18 mouse cellular contexts compared by ENCODE assay signal in genomic region chr1:87551008-87551407, GRCm38 (mm10). TPM values are rescaled to one million over a fixed set of nuclear protein-coding genes. Genes with fewer than 3 reads are reported as not detected.
A peak's percentile ranks its signal among the peaks of the same experiment; 100 is the strongest.
DNase-seq lines count a peak whose midpoint lies in the region; ATAC-seq and TF ChIP-seq lines count a peak whose summit lies in the region.
"Had no signal": no experiment of that assay in that cellular context is flagged by ENCODE, and none has a peak within 500 bp of the region (broad histone marks: within the 10 kb centered on the region; RNA-seq: fewer than 3 reads in every experiment).

No protein-coding gene starts in this region.

- no peak overlapping the region for H3K4me2 ChIP-seq in hindbrain, embryonic 13.5 days
- no peak overlapping the region for H3K4me2 ChIP-seq in midbrain, embryonic 11.5 days
- H3K4me2 ChIP-seq: liver, embryonic 15.5 days had no signal

- no peak for ATAC-seq in hindbrain, embryonic 13.5 days (ENCODE audit: low FRiP score)
- no peak for ATAC-seq in midbrain, embryonic 11.5 days (ENCODE audit: low FRiP score)
- ATAC-seq: CD4-positive, CD25-positive, alpha-beta regulatory T cell, adult 4 months; hindbrain, postnatal 0 days had no signal

- 93% methylated on average over 3 of the region's 3 CpGs for WGBS in hindbrain, embryonic 10.5 days
- 96% methylated on average over 3 of the region's 3 CpGs for WGBS in hindbrain, embryonic 13.5 days
- 33% methylated on average over 3 of the region's 3 CpGs for WGBS in small intestine, adult 2 months
- WGBS in midbrain, embryonic 11.5 days: 92% methylated on average over 3 of the region's 3 CpGs

- no peak overlapping the region for H3K4me3 ChIP-seq in hindbrain, embryonic 10.5 days
- no peak overlapping the region for H3K4me3 ChIP-seq in hindbrain, embryonic 13.5 days
- no peak overlapping the region for H3K4me3 ChIP-seq in small intestine, adult 2 months (ENCODE audit: low read depth, low read length)
- no peak overlapping the region for H3K4me3 ChIP-seq in midbrain, embryonic 11.5 days (ENCODE audit: low read depth, low read length)
- H3K4me3 ChIP-seq: liver, embryonic 15.5 days had no signal

- no peak overlapping the region for H3K9ac ChIP-seq in hindbrain, embryonic 13.5 days
- H3K9ac ChIP-seq in midbrain, embryonic 11.5 days (ENCODE audit: low read length): no peak overlapping the region
- H3K9ac ChIP-seq: liver, embryonic 15.5 days had no signal

- H3K27ac ChIP-seq in hindbrain, embryonic 10.5 days: peak overlapping the region; percentile 9; the same call in 1 of the 2 replicates
- H3K27ac ChIP-seq in hindbrain, embryonic 13.5 days: no peak overlapping the region
- H3K27ac ChIP-seq in small intestine, adult 2 months (ENCODE audit: insufficient read depth, low read depth, low read length): peak overlapping the region; percentile 96
- H3K27ac ChIP-seq in midbrain, embryonic 11.5 days (ENCODE audit: low read depth, low read length): no peak overlapping the region
- H3K27ac ChIP-seq: hindbrain, postnatal 0 days; liver, embryonic 15.5 days had no signal

- no peaks in the 10 kb centered on the region for H3K9me3 ChIP-seq in hindbrain, embryonic 10.5 days
- H3K9me3 ChIP-seq in hindbrain, embryonic 13.5 days: no peaks in the 10 kb centered on the region
- H3K9me3 ChIP-seq in midbrain, embryonic 11.5 days (ENCODE audit: control insufficient read depth, low read length): no peaks in the 10 kb centered on the region
- H3K9me3 ChIP-seq: liver, embryonic 15.5 days had no signal

- H3K4me1 ChIP-seq in hindbrain, embryonic 10.5 days (replicated peaks): peaks cover 12% of the 10 kb centered on the region
- H3K4me1 ChIP-seq in hindbrain, embryonic 13.5 days (replicated peaks): peaks cover 6% of the 10 kb centered on the region
- peaks cover 35% of the 10 kb centered on the region for H3K4me1 ChIP-seq in small intestine, adult 2 months (ENCODE audit: control insufficient read depth, insufficient read depth, insufficient read length, low read length)
- H3K4me1 ChIP-seq in midbrain, embryonic 11.5 days (ENCODE audit: control insufficient read depth, insufficient read depth, low read length): no peaks in the 10 kb centered on the region

- no peaks in the 10 kb centered on the region for H3K27me3 ChIP-seq in hindbrain, embryonic 10.5 days (ENCODE audit: insufficient read depth, poor library complexity, severe bottlenecking)
- 0 out of 2 replicates have a peak, but pooled peaks cover 3% of the 10 kb centered on the region for H3K27me3 ChIP-seq in hindbrain, embryonic 13.5 days
- H3K27me3 ChIP-seq in small intestine, adult 2 months (ENCODE audit: control insufficient read depth, insufficient read depth, low read length): no peaks in the 10 kb centered on the region
- no peaks in the 10 kb centered on the region for H3K27me3 ChIP-seq in midbrain, embryonic 11.5 days (ENCODE audit: control insufficient read depth, insufficient read depth, low read length)
- H3K27me3 ChIP-seq: liver, embryonic 15.5 days had no signal

- DNase-seq in hindbrain, embryonic 10.5 days (ENCODE audit: low spot score): no peak
- peak; percentile 4 for DNase-seq in MEL-GATA-1-ER (ENCODE audit: extremely low read depth, low read depth)
- peak; percentile 42 for DNase-seq in c-Kit-positive CD71-negative TER-119-negative erythroid progenitor cells, embryonic 14.5 days (ENCODE audit: low read depth)
- no peak for DNase-seq in layer of hippocampus, adult 11-12 months (ENCODE audit: low spot score)
- no peak for DNase-seq in layer of hippocampus, postnatal 25 days (ENCODE audit: extremely low spot score in 1 of 2, low spot score in 1 of 2)
- no peak for DNase-seq in midbrain, embryonic 11.5 days (ENCODE audit: low spot score, missing footprints)
- DNase-seq: cerebellum, adult 18-20 months; embryo, embryonic 11 days; gastrocnemius, postnatal 14 days; kidney, postnatal 4 days; thymus, adult 18-20 months had no signal

- no peaks in the 10 kb centered on the region for H3K36me3 ChIP-seq in hindbrain, embryonic 10.5 days
- no peaks in the 10 kb centered on the region for H3K36me3 ChIP-seq in hindbrain, embryonic 13.5 days
- H3K36me3 ChIP-seq in small intestine, adult 2 months (ENCODE audit: control insufficient read depth, insufficient read depth, low read length): no peaks in the 10 kb centered on the region
- no peaks in the 10 kb centered on the region for H3K36me3 ChIP-seq in midbrain, embryonic 11.5 days (ENCODE audit: control insufficient read depth, insufficient read depth, low read length)
- H3K36me3 ChIP-seq: liver, embryonic 15.5 days had no signal

- TF ChIP-seq POLR2A in small intestine, adult 2 months (IDR thresholded peaks at IDR 0.05; ENCODE audit: low read depth, low read length): no peak

- no peak for TF ChIP-seq CTCF in small intestine, adult 2 months (IDR thresholded peaks at IDR 0.05; ENCODE audit: extremely low read depth, insufficient read length, insufficient replicate concordance, low read depth, low read length)

RNA-seq across cellular contexts. Expression of gene Ngef, which starts 22.7 kb away (rescaled TPM):
- 3.3 and 5.0 TPM in 2 replicates for polyA plus RNA-seq in hindbrain, embryonic 10.5 days (2016; fragmentation: Nextera tagmentation; extraction: Ambion mirVana)
- 9.3 and 9.5 TPM in 2 replicates for polyA plus RNA-seq in hindbrain, embryonic 13.5 days (2015; fragmentation: Nextera tagmentation; extraction: Ambion mirVana)
- 8.1 and 24.1 TPM in 2 replicates for polyA plus RNA-seq in small intestine, adult 2 months (2012; rRNA removed)
- 100 to 1,000 TPM in 1 of 2 experiments, 10 to 100 TPM in 1; 99.8 to 100 TPM for total RNA-seq in layer of hippocampus, postnatal 25 days (2021)
- polyA plus RNA-seq in midbrain, embryonic 11.5 days (2014; fragmentation: Nextera tagmentation; extraction: Ambion mirVana): 3.0 and 3.9 TPM in 2 replicates
- total RNA-seq: megakaryocyte progenitor cell, adult 5-6 weeks had no signal
- polyA plus RNA-seq: CD4-positive, CD25-positive, alpha-beta regulatory T cell, adult 4 months had no signal

RNA-seq across cellular contexts. Expression of gene Neu2, which starts 41.3 kb away (rescaled TPM):
- not detected in 2 replicates for polyA plus RNA-seq in hindbrain, embryonic 10.5 days (2016; fragmentation: Nextera tagmentation; extraction: Ambion mirVana)
- polyA plus RNA-seq in hindbrain, embryonic 13.5 days (2015; fragmentation: Nextera tagmentation; extraction: Ambion mirVana): 0.16 and 0.22 TPM in 2 replicates
- 1.1 and 2.1 TPM in 2 replicates for polyA plus RNA-seq in small intestine, adult 2 months (2012; rRNA removed)
- total RNA-seq in layer of hippocampus, postnatal 25 days (2021): under 1 TPM; 0.71 to 0.80 TPM
- polyA plus RNA-seq in midbrain, embryonic 11.5 days (2014; fragmentation: Nextera tagmentation; extraction: Ambion mirVana): not detected in 2 replicates
- total RNA-seq: megakaryocyte progenitor cell, adult 5-6 weeks had no signal
- polyA plus RNA-seq: CD4-positive, CD25-positive, alpha-beta regulatory T cell, adult 4 months; forebrain, embryonic 11.5 days had no signal

Comparison
In these comparisons a context has a peak if more than half of its experiments do, and no peak if none do; other contexts are left out.
1. H3K27ac ChIP-seq: peak in hindbrain, embryonic 10.5 days (single experiment) and small intestine, adult 2 months (single experiment); none in hindbrain, embryonic 13.5 days (single experiment) and midbrain, embryonic 11.5 days (single experiment).
2. DNase-seq: peak in MEL-GATA-1-ER (single experiment) and c-Kit-positive CD71-negative TER-119-negative erythroid progenitor cells, embryonic 14.5 days (single experiment); none in hindbrain, embryonic 10.5 days (single experiment), layer of hippocampus, adult 11-12 months (single experiment), layer of hippocampus, postnatal 25 days (0 of 2) and midbrain, embryonic 11.5 days (single experiment).